Mouse (Mus musculus) heart, embryonic 16.5 days (tissue): ENCODE measurements around the gene Fam155a. TPM values are rescaled to one million over a fixed set of nuclear protein-coding genes. Genes with fewer than 3 reads are reported as not detected.

ENCODE experiments used
- ATAC-seq: fragments of 200-750 bp; cut with Nextera tagmentation; replicated peaks from 2 replicates; pipeline ENCODE4 v1.8.0; 2017; ENCODE audit warnings: moderate number of reproducible peaks; ENCODE audit not compliant: insufficient read depth, low FRiP score; ENCODE audit errors: extremely low read depth
- H3K27ac ChIP-seq: fragments of 300-500 bp; sonication (generic); 2 replicates; pipeline ENCODE4 v1.5.1; 2014; ENCODE audit warnings: mild to moderate bottlenecking, low read length, control low read depth, moderate library complexity
- H3K27me3 ChIP-seq: fragments of 300-500 bp; sonication (generic); 2 replicates; pipeline ENCODE4 v1.6.1; 2014; ENCODE audit warnings: low read length, mixed read lengths; ENCODE audit not compliant: control insufficient read depth, insufficient read depth
- H3K36me3 ChIP-seq: fragments of 300-500 bp; sonication (generic); 2 replicates; pipeline ENCODE4 v1.6.1; 2014; ENCODE audit not compliant: control insufficient read depth, insufficient read depth
- H3K4me1 ChIP-seq: fragments of 300-500 bp; sonication (generic); 2 replicates; pipeline ENCODE4 v1.6.1; 2014; ENCODE audit warnings: low read length, mixed read lengths; ENCODE audit not compliant: control insufficient read depth, insufficient read depth
- H3K4me2 ChIP-seq: fragments of 300-500 bp; sonication (generic); 2 replicates; pipeline ENCODE4 v1.6.1; 2014; ENCODE audit warnings: low read depth, mild to moderate bottlenecking, control low read depth, low read length
- H3K4me3 ChIP-seq: fragments of 300-500 bp; sonication (generic); 2 replicates; pipeline ENCODE4 v1.5.1; 2014; ENCODE audit warnings: mild to moderate bottlenecking, control low read depth, low read length
- H3K9ac ChIP-seq: fragments of 300-500 bp; sonication (generic); 2 replicates; pipeline ENCODE4 v1.6.1; 2014; ENCODE audit warnings: low read length, control low read depth
- H3K9me3 ChIP-seq: fragments of 300-500 bp; sonication (generic); replicated peaks from 2 replicates; pipeline ENCODE4 v1.6.1; 2016; ENCODE audit warnings: low read length; ENCODE audit not compliant: control insufficient read depth
- WGBS: fragments of 180-500 bp; shearing (Covaris S2); extraction: QIAGEN DNeasy Blood & Tissue Kit; methylation state at CpG from one replicate; pipeline ENCODE4 v1.1.7; 2014; 5-methylcytosine and 5-hydroxymethylcytosine counted together
- polyA plus RNA-seq: library from polyadenylated mRNA; unstranded; fragments of >200 nt; fragmentation: Nextera tagmentation; extraction: Ambion mirVana; gene quantifications from 2 replicates; pipeline ENCODE4 v1.2.1, GENCODE M21; 2015

Fam155a gene
- polyA plus RNA-seq, 1 experiment from 2014 or later: 0.07 TPM

GRCm38 (mm10) chr8:9264378-9264777, 506.6 kb downstream of the Fam155a start:
- H3K9me3 ChIP-seq: no peaks in the 10 kb centered on the region
- no peaks in the 10 kb centered on the region for H3K27me3 ChIP-seq
- H3K4me3 ChIP-seq: no peak overlapping the region
- no peaks in the 10 kb centered on the region for H3K4me1 ChIP-seq
- no peak for ATAC-seq
- H3K4me2 ChIP-seq: no peak overlapping the region
- H3K27ac ChIP-seq: no peak overlapping the region
- H3K36me3 ChIP-seq: no peaks in the 10 kb centered on the region
- H3K9ac ChIP-seq: no peak overlapping the region
- 70% methylated on average over 8 of the region's 8 CpGs for WGBS

GRCm38 (mm10) chr8:9261527-9261926, 509.4 kb downstream of the Fam155a start:
- H3K4me2 ChIP-seq: no peak overlapping the region
- H3K27me3 ChIP-seq: no peaks in the 10 kb centered on the region
- H3K27ac ChIP-seq: no peak overlapping the region
- WGBS: 52% methylated on average over 8 of the region's 8 CpGs
- ATAC-seq: no peak
- no peaks in the 10 kb centered on the region for H3K4me1 ChIP-seq
- H3K9ac ChIP-seq: no peak overlapping the region
- no peak overlapping the region for H3K4me3 ChIP-seq
- no peaks in the 10 kb centered on the region for H3K9me3 ChIP-seq
- H3K36me3 ChIP-seq: no peaks in the 10 kb centered on the region

GRCm38 (mm10) chr8:9255316-9255715, 515.6 kb downstream of the Fam155a start:
- WGBS: 86% methylated on average over 5 of the region's 5 CpGs

GRCm38 (mm10) chr8:9252991-9253390, 518.0 kb downstream of the Fam155a start:
- H3K4me1 ChIP-seq: no peaks in the 10 kb centered on the region
- no peak overlapping the region for H3K4me3 ChIP-seq
- no peak overlapping the region for H3K9ac ChIP-seq
- WGBS: 81% methylated on average over 4 of the region's 4 CpGs
- H3K4me2 ChIP-seq: no peak overlapping the region
- no peak overlapping the region for H3K27ac ChIP-seq
- H3K36me3 ChIP-seq: no peaks in the 10 kb centered on the region
- ATAC-seq: no peak
- H3K27me3 ChIP-seq: no peaks in the 10 kb centered on the region
- no peaks in the 10 kb centered on the region for H3K9me3 ChIP-seq

More at GRCm38 (mm10) chr8:9255316-9255715, 515.6 kb downstream of the Fam155a start:
- Histone ChIP-seq H3K4me2 (no peak overlapping the region), H3K4me3 (no peak overlapping the region), H3K9ac (no peak overlapping the region), H3K27ac (no peak overlapping the region), H3K27me3 (no peaks in the 10 kb centered on the region), H3K36me3 (no peaks in the 10 kb centered on the region), H3K4me1 (no peaks in the 10 kb centered on the region), H3K9me3 (no peaks in the 10 kb centered on the region)
- ATAC-seq: no peak

- no peak for ATAC-seq
- Histone ChIP-seq H3K9ac (no peak overlapping the region), H3K27me3 (no peaks in the 10 kb centered on the region), H3K4me1 (no peaks in the 10 kb centered on the region), H3K4me3 (no peak overlapping the region), H3K9me3 (no peaks in the 10 kb centered on the region), H3K27ac (no peak overlapping the region), H3K4me2 (no peak overlapping the region), H3K36me3 (no peaks in the 10 kb centered on the region)
- 67% methylated on average over 17 of the region's 17 CpGs for WGBS
Observed at GRCm38 (mm10) chr8:9248109-9248821, 522.7 kb downstream of the Fam155a start.

GRCm38 (mm10) chr8:9245994-9246393, 525.0 kb downstream of the Fam155a start:
- H3K9ac ChIP-seq: no peak overlapping the region
- no peaks in the 10 kb centered on the region for H3K27me3 ChIP-seq
- H3K9me3 ChIP-seq: no peaks in the 10 kb centered on the region
- no peaks in the 10 kb centered on the region for H3K36me3 ChIP-seq
- H3K4me1 ChIP-seq: no peaks in the 10 kb centered on the region
- no peak overlapping the region for H3K4me3 ChIP-seq
- 50% methylated on average over 5 of the region's 5 CpGs for WGBS
- no peak overlapping the region for H3K4me2 ChIP-seq
- no peak overlapping the region for H3K27ac ChIP-seq
- no peak for ATAC-seq

GRCm38 (mm10) chr8:9240996-9241395, 530.0 kb downstream of the Fam155a start:
- 15% methylated on average over 5 of the region's 5 CpGs for WGBS
- Histone ChIP-seq H3K4me1 (no peaks in the 10 kb centered on the region), H3K4me3 (no peak overlapping the region), H3K36me3 (no peaks in the 10 kb centered on the region), H3K4me2 (no peak overlapping the region), H3K9ac (no peak overlapping the region), H3K27ac (no peak overlapping the region), H3K27me3 (no peaks in the 10 kb centered on the region), H3K9me3 (no peaks in the 10 kb centered on the region)
- no peak for ATAC-seq

- Histone ChIP-seq H3K27me3 (no peaks in the 10 kb centered on the region), H3K4me2 (no peak overlapping the region), H3K9ac (no peak overlapping the region), H3K9me3 (no peaks in the 10 kb centered on the region), H3K4me1 (no peaks in the 10 kb centered on the region), H3K4me3 (no peak overlapping the region), H3K36me3 (no peaks in the 10 kb centered on the region), H3K27ac (no peak overlapping the region)
- 57% methylated on average over 11 of the region's 11 CpGs for WGBS
- no peak for ATAC-seq
Observed at GRCm38 (mm10) chr8:9239741-9240140, 531.2 kb downstream of the Fam155a start.

- ATAC-seq: no peak
- 38% methylated on average over 9 of the region's 9 CpGs for WGBS
- Histone ChIP-seq H3K27me3 (no peaks in the 10 kb centered on the region), H3K4me2 (no peak overlapping the region), H3K4me3 (no peak overlapping the region), H3K4me1 (no peaks in the 10 kb centered on the region), H3K9me3 (no peaks in the 10 kb centered on the region), H3K27ac (no peak overlapping the region), H3K36me3 (no peaks in the 10 kb centered on the region), H3K9ac (no peak overlapping the region)
Observed at GRCm38 (mm10) chr8:9238974-9239373, 532.0 kb downstream of the Fam155a start.
